Mouse (Mus musculus): ENCODE results near the gene Entpd1.

The Entpd1 gene

DNA sequence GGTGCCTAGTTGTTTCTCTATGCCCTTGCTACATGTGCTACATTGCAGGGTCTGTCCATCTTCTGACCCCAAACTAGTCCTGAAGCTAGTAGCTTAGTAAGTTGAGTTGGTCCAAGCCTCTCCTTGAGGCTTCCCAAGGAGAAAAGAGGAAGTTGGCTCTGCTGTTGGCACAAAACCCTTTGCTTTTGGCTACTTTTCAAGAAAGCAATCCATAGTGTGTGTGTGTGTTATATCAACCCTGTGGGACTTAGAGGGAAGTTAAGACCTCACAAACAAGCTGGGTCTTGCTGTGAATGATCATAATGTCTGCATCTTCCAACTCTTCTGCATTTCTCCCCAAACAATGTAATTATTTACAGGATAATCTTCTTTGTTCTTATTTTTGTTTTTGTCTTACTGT lies 16.8 kb downstream of the Entpd1 start:
- no peak for DNase-seq (ENCODE audit: low spot score in 2 of 2)

DNA sequence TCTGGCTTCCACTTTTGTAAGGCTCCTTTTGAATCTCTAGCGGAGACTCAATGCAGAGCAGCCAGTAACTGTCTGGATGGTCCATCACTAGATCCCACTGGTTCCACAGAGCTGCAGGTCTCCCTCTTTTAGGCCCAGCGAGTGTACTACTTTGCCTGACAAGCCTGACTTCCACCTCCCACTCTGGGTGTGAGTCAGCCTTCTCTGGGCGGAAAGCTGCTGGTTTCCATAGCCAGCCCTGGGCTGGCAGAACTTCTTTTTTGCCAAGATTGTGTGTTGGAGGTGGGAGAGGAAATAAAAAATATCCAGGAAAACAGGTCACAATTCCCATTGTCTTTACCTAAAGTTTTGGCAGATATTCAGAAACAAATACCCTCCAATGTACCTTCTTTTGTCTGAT lies 17.9 kb downstream of the Entpd1 start:
- no peak for DNase-seq (ENCODE audit: low spot score in 2 of 2)

DNA sequence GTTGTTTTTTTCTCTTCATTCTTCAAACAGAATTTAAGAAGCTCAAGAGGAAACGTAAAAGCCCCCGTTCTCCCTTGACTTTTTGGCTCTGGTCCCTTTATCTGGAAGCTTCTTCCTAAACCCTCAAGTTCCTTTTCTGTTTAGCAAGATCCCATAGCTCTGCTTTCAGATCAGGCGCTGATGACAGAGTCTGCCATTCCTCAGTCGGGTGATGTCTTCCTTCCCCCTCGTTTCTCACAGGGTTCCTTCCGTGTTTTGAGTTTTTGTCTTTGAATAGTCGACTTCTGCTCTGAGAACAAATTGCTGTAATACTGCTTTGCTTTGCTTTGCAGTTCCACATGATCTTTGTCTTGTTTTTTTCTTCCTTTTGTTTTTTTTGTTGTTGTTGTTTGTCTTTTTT lies 18.4 kb downstream of the Entpd1 start:
- peak in 1 of 2 experiments; percentile 35 for DNase-seq (ENCODE audit: low spot score in 2 of 2)

DNA sequence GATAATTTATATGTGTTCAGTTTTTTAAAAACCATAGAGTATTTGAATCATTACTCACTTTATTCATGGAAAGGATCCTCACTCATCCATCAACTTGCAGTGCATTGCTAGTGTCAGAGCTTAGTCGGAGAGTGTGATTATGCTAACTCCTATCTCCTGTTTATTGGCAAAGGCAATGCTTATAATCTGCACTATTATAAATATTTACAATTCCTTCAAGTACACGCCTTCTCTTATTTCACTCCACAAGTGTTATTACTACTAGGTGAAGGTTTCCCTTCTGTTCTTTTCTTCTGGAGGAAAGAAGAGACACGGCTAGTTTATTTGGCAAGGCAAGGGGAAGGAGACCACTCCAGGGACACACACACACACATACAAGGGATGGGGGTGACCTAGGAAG lies 20.0 kb downstream of the Entpd1 start:
- no peak for DNase-seq (ENCODE audit: low spot score in 2 of 2)

DNA sequence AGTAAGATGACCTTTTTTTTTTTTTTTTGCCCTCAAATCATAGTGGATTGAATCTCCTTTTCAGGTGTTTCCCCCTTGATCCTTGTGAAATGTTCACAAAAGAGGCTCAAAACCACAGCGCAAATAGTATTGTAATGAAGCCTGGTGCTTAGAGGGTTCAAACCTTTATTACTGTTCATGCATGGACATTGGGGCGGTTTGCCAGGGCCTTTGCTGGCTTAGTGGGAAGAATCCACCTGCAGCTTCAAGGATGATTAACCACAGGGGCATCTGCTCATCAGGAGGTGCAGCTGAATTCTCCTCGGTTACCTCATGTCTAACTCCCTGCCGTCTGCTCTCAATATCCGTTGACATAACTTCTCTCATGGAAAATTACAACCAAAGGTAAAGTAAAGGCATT lies 20.5 kb downstream of the Entpd1 start:
- DNase-seq (ENCODE audit: low spot score in 2 of 2): no peak

DNA sequence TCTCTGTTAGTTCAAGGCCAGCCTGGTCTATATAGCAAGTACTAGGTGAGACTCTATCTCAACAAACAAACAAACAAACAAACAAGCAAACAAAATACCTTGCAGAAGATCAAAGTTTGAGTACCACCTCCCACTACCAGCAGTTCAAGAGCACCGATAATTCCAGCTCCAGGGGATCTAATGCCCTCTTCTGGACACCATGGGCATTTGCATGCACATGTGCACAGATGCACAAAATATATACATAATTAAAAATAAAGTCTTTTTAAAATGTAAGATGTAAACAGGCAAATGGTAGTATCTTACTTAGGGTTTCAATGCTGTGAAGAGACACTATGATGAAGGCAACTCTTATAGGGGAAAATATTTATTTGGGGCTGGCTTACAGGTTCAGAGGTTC lies 21.0 kb downstream of the Entpd1 start:
- DNase-seq (ENCODE audit: low spot score in 2 of 2): no peak

DNA sequence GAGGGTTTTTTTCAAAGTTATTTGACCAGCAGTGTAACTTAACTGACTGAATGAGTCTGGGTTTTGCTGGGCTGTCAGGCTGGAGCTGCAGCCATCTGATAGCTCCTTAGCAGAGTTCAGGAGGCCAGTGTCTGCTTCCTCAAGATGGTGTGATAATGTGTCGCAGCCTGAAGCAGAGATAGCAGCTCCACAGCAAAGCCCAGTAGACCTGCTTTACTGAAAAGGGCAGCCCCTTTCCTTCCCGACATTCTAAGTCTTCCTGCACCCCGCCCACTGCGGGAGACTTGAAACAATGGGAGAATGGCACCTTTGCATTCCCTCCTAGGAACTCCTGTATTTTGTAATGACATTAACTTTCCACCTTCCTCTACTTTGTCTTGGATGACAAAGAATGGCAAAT lies 24.9 kb downstream of the Entpd1 start:
- DNase-seq (ENCODE audit: low spot score in 2 of 2): no peak

DNA sequence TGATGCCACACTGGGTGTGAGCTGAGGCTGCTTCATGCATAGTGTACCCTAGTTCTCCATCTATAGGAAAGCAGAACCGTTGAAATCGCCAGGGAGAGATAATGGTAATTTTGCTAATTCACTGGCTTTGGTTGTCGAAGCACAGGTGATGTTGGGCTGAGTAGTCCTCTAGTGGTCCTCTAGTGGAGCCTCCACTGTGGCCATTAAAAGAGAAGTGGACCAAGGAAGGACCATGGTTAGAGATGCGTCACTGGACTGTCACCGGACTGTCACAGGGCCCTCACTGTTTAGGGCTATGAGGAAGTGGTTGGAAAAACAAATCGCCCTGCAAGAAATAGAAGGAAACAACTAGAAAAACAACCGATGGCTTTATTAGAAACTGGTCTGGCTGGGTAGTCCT lies 25.4 kb downstream of the Entpd1 start:
- no peak for DNase-seq (ENCODE audit: low spot score in 2 of 2)

DNA sequence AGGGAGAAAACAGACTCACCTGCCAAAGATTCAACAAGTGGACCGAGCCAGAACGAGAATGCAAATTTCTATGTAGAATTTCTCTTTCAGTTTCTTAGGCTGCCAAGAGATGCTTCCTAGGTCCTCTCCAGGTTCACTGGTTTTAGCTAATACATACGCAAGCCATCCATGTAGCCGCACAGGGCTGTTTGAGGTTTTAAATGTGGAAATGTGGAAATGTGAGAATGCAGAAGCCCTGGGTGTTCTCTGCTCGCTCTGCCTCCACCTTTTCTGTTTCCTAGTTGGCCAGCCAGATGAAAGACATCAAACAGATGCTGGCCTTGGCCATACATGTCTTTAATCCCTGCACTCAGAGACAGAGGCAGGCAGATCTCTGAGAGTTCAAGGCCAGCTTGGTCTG lies 26.4 kb downstream of the Entpd1 start:
- DNase-seq (ENCODE audit: low spot score in 2 of 2): no peak

DNA sequence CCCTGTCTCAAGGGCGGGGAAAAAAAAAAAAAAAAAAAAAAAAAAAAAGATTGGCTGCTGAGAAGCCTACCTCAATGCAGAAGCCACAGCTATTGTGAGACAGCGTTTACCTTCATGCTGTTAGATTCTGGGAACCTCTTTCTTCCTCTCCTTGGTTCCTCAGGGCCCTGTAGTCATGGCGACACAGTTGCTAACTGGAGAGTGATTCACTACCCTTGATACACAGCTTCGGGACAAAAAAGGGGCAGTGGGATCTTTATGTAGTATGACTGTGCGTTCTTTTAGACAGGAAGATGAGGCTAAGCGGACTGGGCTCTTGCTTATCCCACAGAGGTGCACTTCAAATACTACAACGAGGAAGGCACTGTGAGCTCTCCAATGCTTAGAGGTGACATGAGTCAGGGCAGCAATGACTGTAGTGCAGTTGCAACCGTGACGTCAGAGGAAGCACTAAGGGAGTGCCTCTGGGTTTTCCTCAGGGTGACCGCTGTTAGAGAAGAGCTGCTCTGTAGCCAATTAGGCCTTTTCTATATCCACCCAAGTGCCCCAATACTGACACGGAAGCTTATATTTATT lies 27.7 kb downstream of the Entpd1 start:
- DNase-seq (ENCODE audit: low spot score in 2 of 2): no peak

DNA sequence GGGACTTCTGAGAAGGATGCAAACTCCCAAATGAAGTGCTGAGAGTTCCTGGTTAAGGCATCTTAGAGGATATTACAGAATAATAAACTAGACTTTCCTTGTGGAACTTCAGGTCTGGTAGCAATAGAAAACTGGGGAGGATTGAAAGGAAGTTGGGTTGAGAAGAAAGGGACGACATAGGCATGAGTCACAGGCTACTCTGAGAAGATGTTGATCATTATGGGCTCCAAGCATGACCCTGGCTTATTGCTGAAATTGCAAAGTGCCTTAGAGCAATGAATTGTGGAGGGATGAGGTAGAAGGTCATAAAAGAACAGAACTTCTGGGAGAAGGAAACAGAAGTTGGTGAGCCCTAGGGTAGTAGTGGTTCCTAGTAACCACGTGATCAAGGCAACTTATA lies 28.6 kb downstream of the Entpd1 start:
- no peak for DNase-seq (ENCODE audit: low spot score in 2 of 2)

DNA sequence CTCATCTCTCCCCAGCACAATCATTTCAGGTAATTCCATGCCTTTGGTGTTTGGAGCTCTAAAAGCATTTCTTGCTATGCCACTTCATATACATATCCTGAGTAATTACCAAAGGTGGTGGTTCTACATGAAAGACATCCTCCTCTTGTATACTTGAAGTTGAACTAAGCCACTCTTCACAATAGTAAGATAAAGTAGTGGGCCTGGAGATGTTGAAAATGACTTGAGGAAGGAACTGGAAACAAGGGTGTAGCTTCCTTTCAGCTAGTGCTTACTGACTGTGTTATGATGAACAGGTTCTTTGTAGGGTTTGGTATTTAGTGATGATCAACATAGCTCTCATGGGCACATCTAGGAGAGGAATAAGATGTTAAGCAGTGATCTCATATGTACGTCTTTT lies 31.7 kb downstream of the Entpd1 start:
- DNase-seq (ENCODE audit: low spot score in 2 of 2): no peak

DNA sequence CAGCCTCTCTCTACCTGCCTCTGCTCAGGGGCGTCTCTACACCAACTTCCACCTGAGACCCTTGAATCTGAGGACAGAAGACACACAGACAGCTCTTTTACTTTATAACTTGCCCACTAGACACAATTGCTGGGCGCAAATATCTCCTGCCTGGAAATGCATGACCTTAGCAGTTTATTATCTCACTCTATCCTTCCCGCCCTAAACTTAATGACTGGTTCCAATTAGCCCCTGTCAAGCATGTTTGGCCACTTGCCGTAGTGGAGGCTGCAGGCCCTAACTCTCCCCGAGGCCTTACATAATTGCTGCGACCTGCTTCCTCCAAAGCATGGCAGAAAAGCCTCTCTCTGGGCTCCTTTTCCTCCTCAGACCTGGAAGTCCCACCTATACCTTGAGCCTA lies 34.2 kb downstream of the Entpd1 start:
- no peak for DNase-seq (ENCODE audit: low spot score in 2 of 2)

DNA sequence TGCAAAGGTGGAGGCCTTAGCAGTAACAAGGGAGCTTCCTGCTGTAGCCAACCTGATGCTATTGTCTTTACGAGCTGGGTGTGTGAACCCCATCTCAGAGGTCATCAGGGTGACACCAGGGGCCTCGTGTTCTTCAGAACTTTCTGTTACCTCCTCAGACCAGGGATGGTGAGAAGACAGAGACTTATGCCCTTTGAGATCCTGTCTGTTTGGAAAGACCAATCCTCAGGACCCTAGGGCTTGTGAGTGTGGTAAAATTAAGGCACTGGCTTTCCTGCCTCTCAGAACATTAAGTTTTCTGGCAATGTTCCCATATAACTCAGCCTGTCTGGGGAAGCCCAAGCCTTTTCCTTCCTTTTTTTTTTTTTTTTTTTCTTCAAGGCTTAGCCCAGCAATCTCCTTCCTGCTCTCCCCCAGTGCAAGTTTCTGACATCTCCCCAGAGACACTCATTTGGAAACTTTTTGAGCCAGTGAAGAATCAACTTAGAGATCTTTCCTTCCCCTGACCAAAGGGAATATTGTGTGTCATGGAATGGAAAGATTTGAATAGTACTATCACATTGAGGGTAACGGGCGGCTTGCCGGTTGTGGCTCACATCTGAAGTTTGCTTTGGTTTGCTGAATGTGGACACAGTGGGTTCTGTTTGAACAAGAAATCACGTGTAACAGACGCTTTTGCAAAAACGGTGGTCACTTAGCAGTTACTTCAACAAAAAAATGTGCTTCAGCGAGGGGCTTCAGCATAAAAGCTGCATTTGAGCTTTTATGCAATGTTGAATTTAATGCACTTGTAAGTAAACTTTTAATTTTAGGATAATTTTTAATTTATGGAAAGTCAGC lies 35.4 kb downstream of the Entpd1 start:
- DNase-seq (ENCODE audit: low spot score in 2 of 2): no peak

DNA sequence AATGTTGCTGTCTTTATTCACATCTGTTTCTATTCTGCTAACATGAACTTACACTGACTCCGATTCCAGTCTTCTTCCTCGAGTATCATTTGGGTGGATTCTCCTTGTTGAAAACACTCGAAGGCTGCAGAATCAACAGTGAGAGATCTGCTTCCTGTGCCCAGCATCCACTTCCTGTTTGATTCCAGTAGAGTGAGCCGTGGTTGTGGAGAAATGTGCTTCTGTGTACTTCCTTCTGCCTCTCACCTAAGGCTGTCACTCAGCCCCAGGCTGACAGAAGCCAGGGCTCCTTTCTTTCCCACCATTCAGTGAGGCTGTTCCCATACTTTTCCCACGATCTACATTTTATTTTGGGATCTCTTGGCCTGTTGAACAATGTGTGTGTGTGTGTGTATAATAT lies 37.9 kb downstream of the Entpd1 start:
- no peak for DNase-seq (ENCODE audit: low spot score in 2 of 2)

DNA sequence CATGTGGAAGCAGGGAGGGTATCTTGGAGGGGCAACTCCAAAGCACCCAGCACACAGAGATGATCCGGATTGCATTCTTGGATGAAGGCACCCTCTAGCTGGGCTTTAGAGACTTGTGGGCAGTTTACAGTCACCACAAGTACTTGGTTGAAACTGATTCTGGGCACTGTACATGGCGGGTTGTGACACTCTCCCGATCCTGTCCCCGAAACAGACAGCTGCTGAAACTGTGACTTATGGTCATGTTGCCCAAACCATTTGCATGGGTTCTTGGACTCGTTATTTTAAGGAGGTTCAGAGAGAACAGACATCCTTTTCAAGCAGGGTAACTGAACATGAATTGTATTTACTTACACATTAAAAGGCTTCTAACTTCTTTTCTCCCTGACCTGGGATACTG lies 44.0 kb downstream of the Entpd1 start:
- no peak for DNase-seq (ENCODE audit: low spot score in 2 of 2)

DNA sequence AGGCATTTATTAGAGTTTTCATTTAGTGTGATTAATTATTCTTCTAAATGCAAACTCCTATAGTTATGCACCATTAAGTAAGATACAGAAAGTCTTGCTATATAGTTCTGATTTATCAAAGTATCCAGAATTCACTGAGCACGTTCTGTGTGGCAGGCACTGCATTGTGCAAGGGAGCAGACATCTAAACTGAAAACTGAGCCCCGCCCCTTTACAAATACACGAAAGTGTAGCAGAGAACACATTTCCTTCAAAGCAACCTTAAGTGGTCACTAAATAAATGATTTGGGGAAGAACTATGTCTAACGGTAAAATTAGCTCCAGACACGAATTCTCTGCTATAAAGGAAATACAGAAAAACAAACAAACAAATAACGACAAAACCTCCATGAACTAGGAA lies 46.1 kb downstream of the Entpd1 start:
- DNase-seq (ENCODE audit: low spot score in 2 of 2): no peak

DNA sequence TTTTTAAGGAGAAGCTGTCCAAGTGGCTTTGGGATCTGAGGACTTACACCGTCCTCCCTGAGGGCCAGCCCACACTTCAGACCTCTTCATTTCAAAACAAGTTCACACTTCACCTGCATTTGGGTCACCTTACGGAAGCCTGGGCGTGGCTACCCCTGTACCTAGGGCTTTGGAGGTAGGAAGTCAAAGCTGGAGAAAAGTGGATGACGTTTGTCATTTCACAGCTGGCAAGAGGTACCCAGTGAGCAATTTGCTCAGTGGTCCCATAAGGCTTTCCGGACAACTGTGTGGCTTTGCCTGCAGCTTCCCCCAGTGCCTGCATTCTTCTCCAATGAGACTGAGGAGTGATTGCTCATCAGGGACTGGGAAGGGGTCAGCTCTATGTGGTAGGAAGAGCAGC lies 46.8 kb downstream of the Entpd1 start:
- no peak for DNase-seq (ENCODE audit: low spot score in 2 of 2)

DNA sequence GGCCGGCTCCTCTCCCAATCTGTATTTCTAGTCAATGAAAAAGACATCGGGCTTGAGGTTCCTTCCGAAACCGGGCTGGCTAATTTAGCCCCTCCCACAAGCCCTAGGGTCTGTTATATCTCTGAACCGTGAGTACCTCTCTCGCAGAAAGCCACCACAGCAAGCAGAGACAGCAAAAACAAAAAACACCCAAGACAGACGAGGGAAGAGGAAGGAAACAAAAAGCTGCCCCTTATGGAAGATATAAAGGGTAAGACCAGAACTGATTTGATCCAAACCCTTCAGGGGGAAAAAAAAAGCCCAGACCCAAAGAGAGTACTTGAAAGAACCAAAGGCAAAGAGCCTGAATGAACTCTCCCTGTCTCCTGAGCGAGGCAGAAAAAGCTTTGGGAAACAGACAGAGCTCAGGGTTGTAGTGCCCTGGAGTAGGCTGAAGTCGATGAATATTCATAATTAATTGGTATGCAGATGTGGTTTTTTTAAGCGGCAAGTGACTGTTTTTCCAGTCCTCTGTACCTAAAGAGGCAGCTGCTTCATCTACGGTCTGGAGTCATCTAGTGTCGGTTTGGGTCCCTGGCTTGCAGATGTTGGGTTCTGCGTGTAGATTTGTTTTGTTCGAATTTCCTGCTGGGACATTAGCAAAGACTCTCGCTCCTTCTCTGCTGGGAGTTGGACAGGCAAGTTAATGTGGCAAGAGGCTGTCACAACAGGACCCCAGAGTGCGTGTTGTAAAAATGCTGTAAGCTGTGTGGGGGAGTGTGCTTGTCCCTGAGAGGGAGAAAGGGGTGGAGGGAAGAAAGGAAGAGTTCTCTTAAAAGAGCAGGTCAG lies 47.7 kb downstream of the Entpd1 start:
- DNase-seq (ENCODE audit: low spot score in 2 of 2): peak; percentile 53 to 57

DNA sequence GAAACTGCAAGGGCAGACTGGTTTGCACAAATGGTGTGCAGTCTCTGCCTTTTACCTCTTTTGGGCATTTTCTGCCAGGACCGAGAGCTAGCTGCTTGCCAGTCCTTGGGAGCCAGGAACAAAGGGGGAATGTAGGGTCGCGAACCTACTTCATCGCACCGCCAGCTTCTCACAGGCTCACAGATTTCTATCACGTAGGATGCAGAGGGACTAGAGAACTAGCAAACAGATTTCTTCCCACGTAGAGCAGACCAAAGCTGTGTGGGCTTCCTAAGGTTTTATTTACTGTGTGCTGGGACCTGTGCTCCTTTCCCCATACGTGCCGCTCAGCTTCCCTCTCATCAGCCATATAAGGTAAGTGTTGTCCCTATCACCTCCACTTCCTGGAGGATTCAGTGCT lies 48.3 kb downstream of the Entpd1 start:
- no peak for DNase-seq (ENCODE audit: low spot score in 2 of 2)

DNA sequence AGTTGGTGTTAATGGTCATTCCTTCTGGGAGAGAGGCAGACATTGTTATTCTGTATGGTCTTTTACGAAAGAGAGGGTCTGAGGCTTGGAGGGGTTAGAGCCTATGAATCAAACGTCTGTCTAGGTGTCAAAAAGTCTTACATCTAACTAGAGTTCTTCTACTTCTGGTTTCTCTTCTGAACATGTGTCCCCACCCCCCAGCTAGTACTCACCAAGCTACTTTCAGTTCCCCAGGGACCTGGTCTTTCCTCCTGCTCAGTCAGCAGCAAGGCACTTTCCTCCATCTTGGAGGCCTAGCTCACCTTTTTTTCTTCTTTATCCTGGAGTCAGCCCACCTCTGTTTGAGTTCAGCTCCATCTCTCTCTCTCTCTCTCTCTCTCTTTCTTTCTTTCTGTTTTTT lies 48.9 kb downstream of the Entpd1 start:
- peak; percentile 86 to 89 for DNase-seq (ENCODE audit: low spot score in 2 of 2)

DNA sequence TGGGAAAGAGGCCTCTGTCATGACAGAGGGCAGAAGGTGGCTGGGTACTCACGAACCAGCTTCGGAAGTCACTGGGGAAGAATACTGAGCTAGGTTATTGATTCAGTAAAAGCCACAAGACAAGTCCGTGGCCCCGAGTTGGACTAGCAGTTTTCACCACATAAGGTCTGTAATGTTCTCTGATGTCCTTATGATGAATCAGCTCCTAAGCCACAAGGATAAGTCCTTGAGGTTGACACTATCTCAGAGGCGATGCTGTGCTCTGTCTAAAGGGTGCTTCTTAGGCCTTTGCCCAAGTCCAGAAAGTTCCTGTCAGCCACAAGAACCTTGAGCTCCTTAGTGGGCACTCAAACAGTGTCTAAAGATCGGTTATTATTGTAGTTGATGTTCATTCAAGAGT lies 49.7 kb downstream of the Entpd1 start:
- DNase-seq (ENCODE audit: low spot score in 2 of 2): no peak

DNA sequence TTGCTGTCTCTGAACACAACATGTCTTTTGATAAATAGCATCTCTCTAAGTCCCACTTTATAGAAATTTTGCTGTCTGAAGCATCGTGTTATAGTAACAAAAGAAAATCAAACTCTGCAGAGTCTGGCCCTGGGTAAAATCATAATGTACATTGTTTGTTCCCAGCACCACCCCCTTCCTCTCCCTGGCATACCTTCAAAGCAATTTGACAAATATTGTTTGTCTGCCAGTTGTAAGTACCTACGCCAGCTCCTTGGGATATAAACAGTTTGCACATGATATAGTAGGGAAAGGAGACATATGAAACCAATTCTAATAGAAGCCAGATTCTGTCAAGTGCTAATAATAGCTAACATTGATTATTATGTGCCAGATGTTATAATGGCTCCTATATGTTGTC lies 50.6 kb downstream of the Entpd1 start:
- no peak for DNase-seq (ENCODE audit: low spot score in 2 of 2)

Data from spleen, postnatal 36 days (tissue).